ENCODE assay signal across 13 mouse cellular contexts in genomic region chr3:53102131-53102756, GRCm38 (mm10).
DNase-seq lines count a peak whose midpoint lies in the region; ATAC-seq and TF ChIP-seq lines count a peak whose summit lies in the region.
"Had no signal": no experiment of that assay in that cellular context is flagged by ENCODE, and none has a peak within 500 bp of the region (broad histone marks: within the 10 kb centered on the region; RNA-seq: fewer than 3 reads in every experiment).

No protein-coding gene starts in this region.

- 19% methylated on average over 5 of the region's 5 CpGs for WGBS in forebrain, embryonic 12.5 days
- WGBS in forebrain, embryonic 16.5 days: 16% methylated on average over 5 of the region's 5 CpGs
- WGBS in hindbrain, embryonic 15.5 days: 22% methylated on average over 5 of the region's 5 CpGs
- WGBS in hindbrain, embryonic 14.5 days: 17% methylated on average over 5 of the region's 5 CpGs

- H3K27me3 ChIP-seq in forebrain, embryonic 12.5 days: no peaks in the 10 kb centered on the region
- no peaks in the 10 kb centered on the region for H3K27me3 ChIP-seq in forebrain, embryonic 16.5 days (replicated peaks; ENCODE audit: control insufficient read depth, insufficient read depth, low read length)
- H3K27me3 ChIP-seq in hindbrain, embryonic 15.5 days: no peaks in the 10 kb centered on the region
- H3K27me3 ChIP-seq in hindbrain, embryonic 14.5 days (ENCODE audit: control insufficient read depth, insufficient read depth, low read length): no peaks in the 10 kb centered on the region

- no peak overlapping the region for H3K9ac ChIP-seq in forebrain, embryonic 12.5 days
- no peak overlapping the region for H3K9ac ChIP-seq in forebrain, embryonic 16.5 days (replicated peaks; ENCODE audit: low read depth, low read length)
- no peak overlapping the region for H3K9ac ChIP-seq in hindbrain, embryonic 15.5 days
- no peak overlapping the region for H3K9ac ChIP-seq in hindbrain, embryonic 14.5 days
- no peak overlapping the region for H3K9ac ChIP-seq in ES-E14 (ENCODE audit: insufficient read depth, low read depth, low read length, poor library complexity, severe bottlenecking)
- H3K9ac ChIP-seq: liver, postnatal 0 days; midbrain, embryonic 12.5 days had no signal

- in situ Hi-C loops in ES-E14 (cut with MboI; ENCODE audit: low sequenced_read_pairs in 2 of 2, unreplicated experiment in 2 of 2): no loop called here

- no peaks in the 10 kb centered on the region for H3K36me3 ChIP-seq in forebrain, embryonic 12.5 days (replicated peaks)
- H3K36me3 ChIP-seq in forebrain, embryonic 16.5 days (ENCODE audit: control insufficient read depth, insufficient read depth): no peaks in the 10 kb centered on the region
- no peaks in the 10 kb centered on the region for H3K36me3 ChIP-seq in hindbrain, embryonic 15.5 days
- H3K36me3 ChIP-seq in hindbrain, embryonic 14.5 days (replicated peaks; ENCODE audit: control insufficient read depth, insufficient read depth): no peaks in the 10 kb centered on the region
- H3K36me3 ChIP-seq in ES-E14 (ENCODE audit: control insufficient read depth, insufficient read depth, low read length, poor library complexity, severe bottlenecking): peaks cover 2% of the 10 kb centered on the region; the same call in 1 of the 2 replicates
- H3K36me3 ChIP-seq: forebrain, embryonic 10.5 days; midbrain, embryonic 12.5 days had no signal

- H3K4me1 ChIP-seq in forebrain, embryonic 12.5 days: peaks cover 33% of the 10 kb centered on the region
- H3K4me1 ChIP-seq in forebrain, embryonic 16.5 days (replicated peaks; ENCODE audit: control insufficient read depth, insufficient read depth, low read length): peaks cover 11% of the 10 kb centered on the region
- H3K4me1 ChIP-seq in hindbrain, embryonic 15.5 days (replicated peaks): peaks cover 28% of the 10 kb centered on the region
- peaks cover 26% of the 10 kb centered on the region for H3K4me1 ChIP-seq in hindbrain, embryonic 14.5 days (replicated peaks; ENCODE audit: control insufficient read depth, insufficient read depth, low read length)
- H3K4me1 ChIP-seq in ES-E14 (ENCODE audit: control insufficient read depth in 2 of 2, insufficient read depth in 2 of 2, low read length in 2 of 2, poor library complexity in 1 of 2): peaks cover 0 to 5% of the 10 kb centered on the region in 2 experiments; a peak in 1 of 4 replicates

- no peak for ATAC-seq in forebrain, embryonic 12.5 days (ENCODE audit: low FRiP score)
- ATAC-seq in forebrain, embryonic 16.5 days: no peak
- ATAC-seq in hindbrain, embryonic 15.5 days (ENCODE audit: low FRiP score, low read depth): no peak
- ATAC-seq in hindbrain, embryonic 14.5 days (ENCODE audit: low FRiP score): no peak
- ATAC-seq in activated CD4-positive, CD25-positive, alpha-beta regulatory T cell, adult 4 months: no peak
- ATAC-seq: liver, postnatal 0 days had no signal

- no peak for DNase-seq in hindbrain, embryonic 14.5 days (ENCODE audit: low spot score)
- peak; percentile 37 for DNase-seq in ES-E14 (ENCODE audit: low read depth, low spot score)
- DNase-seq in embryo, embryonic 9.5 days (ENCODE audit: extremely low spot score): peak; percentile 40
- no peak for DNase-seq in urinary bladder, postnatal 25 days (ENCODE audit: low spot score)
- DNase-seq: cerebellum, postnatal 36 days; liver, postnatal 0 days; thymus, postnatal 14 days had no signal

- no peak overlapping the region for H3K27ac ChIP-seq in forebrain, embryonic 12.5 days
- H3K27ac ChIP-seq in forebrain, embryonic 16.5 days (ENCODE audit: low read length): no peak overlapping the region
- 0 out of 2 replicates have a peak overlapping the region, but pooled peaks have one; percentile 9 for H3K27ac ChIP-seq in hindbrain, embryonic 15.5 days (replicated peaks)
- no peak overlapping the region for H3K27ac ChIP-seq in hindbrain, embryonic 14.5 days
- H3K27ac ChIP-seq in ES-E14 (ENCODE audit: insufficient read depth, low read depth, low read length, poor library complexity, severe bottlenecking): no peak overlapping the region
- H3K27ac ChIP-seq: forebrain, embryonic 10.5 days; midbrain, embryonic 12.5 days had no signal

- no peak overlapping the region for H3K4me3 ChIP-seq in forebrain, embryonic 12.5 days (replicated peaks)
- no peak overlapping the region for H3K4me3 ChIP-seq in forebrain, embryonic 16.5 days (replicated peaks; ENCODE audit: low read length)
- H3K4me3 ChIP-seq in hindbrain, embryonic 15.5 days: no peak overlapping the region
- H3K4me3 ChIP-seq in hindbrain, embryonic 14.5 days (replicated peaks; ENCODE audit: low read length): no peak overlapping the region
- no peak overlapping the region for H3K4me3 ChIP-seq in ES-E14 (ENCODE audit: insufficient read depth in 1 of 2, low read depth in 1 of 2, low read length in 2 of 2, poor library complexity in 1 of 2, severe bottlenecking in 1 of 2)
- H3K4me3 ChIP-seq: forebrain, embryonic 10.5 days; midbrain, embryonic 12.5 days had no signal

- H3K4me2 ChIP-seq in forebrain, embryonic 12.5 days: peak overlapping the region; percentile 19; the same call in 1 of the 2 replicates
- H3K4me2 ChIP-seq in forebrain, embryonic 16.5 days (ENCODE audit: low read length): no peak overlapping the region
- no peak overlapping the region for H3K4me2 ChIP-seq in hindbrain, embryonic 15.5 days
- H3K4me2 ChIP-seq in hindbrain, embryonic 14.5 days (replicated peaks): no peak overlapping the region
- H3K4me2 ChIP-seq: midbrain, embryonic 12.5 days had no signal

- no peaks in the 10 kb centered on the region for H3K9me3 ChIP-seq in forebrain, embryonic 12.5 days
- no peaks in the 10 kb centered on the region for H3K9me3 ChIP-seq in forebrain, embryonic 16.5 days (ENCODE audit: control insufficient read depth, low read length)
- no peaks in the 10 kb centered on the region for H3K9me3 ChIP-seq in hindbrain, embryonic 15.5 days
- H3K9me3 ChIP-seq in hindbrain, embryonic 14.5 days (ENCODE audit: control insufficient read depth, low read length): no peaks in the 10 kb centered on the region
- no peaks in the 10 kb centered on the region for H3K9me3 ChIP-seq in ES-E14 (ENCODE audit: control insufficient read depth, insufficient read depth, low read depth, low read length)
- H3K9me3 ChIP-seq: forebrain, embryonic 10.5 days; midbrain, embryonic 12.5 days had no signal

TF ChIP-seq in ES-E14, 5 proteins besides CTCF, POLR2A, EP300 and RAD21:
- TF ChIP-seq MAFK (IDR thresholded peaks at IDR 0.05; ENCODE audit: insufficient read depth, low read depth, low read length) (no peak), CHD2 (IDR thresholded peaks at IDR 0.05; ENCODE audit: low read depth, low read length) (no peak), ZNF384 (IDR thresholded peaks at IDR 0.05; ENCODE audit: low read depth, low read length) (no peak), ZC3H11A (IDR thresholded peaks at IDR 0.05; ENCODE audit: borderline replicate concordance, low read depth, low read length) (no peak), HCFC1 (IDR thresholded peaks at IDR 0.05; ENCODE audit: borderline replicate concordance, insufficient read depth, low read length) (no peak)

Comparison
In these comparisons a context has a peak if more than half of its experiments do, and no peak if none do; other contexts are left out.
1. DNase-seq: peak in ES-E14 (single experiment) and embryo, embryonic 9.5 days (single experiment); none in hindbrain, embryonic 14.5 days (single experiment) and urinary bladder, postnatal 25 days (single experiment).